10 mouse cellular contexts compared by ENCODE assay signal in the genomic region with DNA sequence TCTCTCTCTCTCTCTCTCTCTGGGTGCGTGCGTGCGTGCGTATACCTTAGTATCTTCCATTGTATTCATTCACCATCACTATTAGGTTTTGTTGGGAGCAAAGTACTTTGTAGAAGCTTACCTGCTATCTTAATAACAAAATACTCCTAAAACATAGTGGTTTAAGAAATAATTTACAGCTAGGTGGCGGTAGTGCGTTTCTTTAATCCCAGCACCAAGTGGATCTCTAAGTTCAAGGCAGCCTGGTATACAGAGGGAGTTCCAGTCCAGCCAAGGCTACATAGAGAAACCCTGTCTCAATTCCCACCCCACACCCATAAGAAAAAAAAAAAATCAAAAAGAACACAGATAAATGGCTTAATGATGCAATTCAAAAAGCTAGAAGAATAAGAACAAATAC. TPM values are rescaled to one million over a fixed set of nuclear protein-coding genes. Genes with fewer than 3 reads are reported as not detected.
DNase-seq lines count a peak whose midpoint lies in the region; ATAC-seq and TF ChIP-seq lines count a peak whose summit lies in the region.
"Had no signal": no experiment of that assay in that cellular context is flagged by ENCODE, and none has a peak within 500 bp of the region (broad histone marks: within the 10 kb centered on the region; RNA-seq: fewer than 3 reads in every experiment).

No protein-coding gene starts in this region.

- TF ChIP-seq CTCF in kidney, adult 2 months (conservative IDR thresholded peaks at IDR 0.05; ENCODE audit: insufficient read depth, insufficient read length, low read depth, low read length), result peak; percentile 42

- in situ Hi-C loops in ES-E14 (cut with MboI; ENCODE audit: low sequenced_read_pairs in 2 of 2, unreplicated experiment in 2 of 2), result no loop called here

- H3K4me3 ChIP-seq in kidney, adult 2 months (ENCODE audit: insufficient read depth, low read depth, low read length), result no peak overlapping the region
- H3K4me3 ChIP-seq in kidney, embryonic 15.5 days (replicated peaks), result no peak overlapping the region
- H3K4me3 ChIP-seq in ES-E14 (ENCODE audit: insufficient read depth in 1 of 2, low read depth in 1 of 2, low read length in 2 of 2, poor library complexity in 1 of 2, severe bottlenecking in 1 of 2), result no peak overlapping the region
- H3K4me3 ChIP-seq: embryonic facial prominence, embryonic 15.5 days; liver, embryonic 13.5 days had no signal

- TF ChIP-seq POLR2A in kidney, adult 2 months (IDR thresholded peaks at IDR 0.05; ENCODE audit: low read depth, low read length), result no peak

- peaks cover 8% of the 10 kb centered on the region; the same call in 1 of the 2 replicates for H3K4me1 ChIP-seq in kidney, adult 2 months (ENCODE audit: control insufficient read depth, insufficient read depth, low read length)
- no peaks in the 10 kb centered on the region for H3K4me1 ChIP-seq in kidney, embryonic 15.5 days
- H3K4me1 ChIP-seq in ES-E14 (ENCODE audit: control insufficient read depth in 2 of 2, insufficient read depth in 2 of 2, low read length in 2 of 2, poor library complexity in 1 of 2), result peaks cover 0 to 5% of the 10 kb centered on the region in 2 experiments; a peak in 1 of 4 replicates
- H3K4me1 ChIP-seq: embryonic facial prominence, embryonic 15.5 days; liver, embryonic 13.5 days had no signal

- H3K9me3 ChIP-seq in kidney, embryonic 15.5 days (replicated peaks), result no peaks in the 10 kb centered on the region
- H3K9me3 ChIP-seq in ES-E14 (ENCODE audit: control insufficient read depth, insufficient read depth, low read depth, low read length), result no peaks in the 10 kb centered on the region
- H3K9me3 ChIP-seq: embryonic facial prominence, embryonic 15.5 days; liver, embryonic 13.5 days had no signal

- no peaks in the 10 kb centered on the region; the same call in 1 of the 2 replicates for H3K36me3 ChIP-seq in kidney, adult 2 months (ENCODE audit: control insufficient read depth, insufficient read depth, low read length)
- H3K36me3 ChIP-seq in kidney, embryonic 15.5 days, result peaks cover 58% of the 10 kb centered on the region
- peaks cover 9% of the 10 kb centered on the region for H3K36me3 ChIP-seq in ES-E14 (ENCODE audit: control insufficient read depth, insufficient read depth, low read length, poor library complexity, severe bottlenecking)
- H3K36me3 ChIP-seq: liver, embryonic 13.5 days had no signal

- no peak for ATAC-seq in kidney, embryonic 15.5 days (replicated peaks; ENCODE audit: low FRiP score)
- ATAC-seq in erythroid progenitor cell, adult 5-6 weeks (replicated peaks; ENCODE audit: low FRiP score, poor library complexity, severe bottlenecking), result peak; percentile 74

- no peak overlapping the region for H3K9ac ChIP-seq in kidney, embryonic 15.5 days
- no peak overlapping the region for H3K9ac ChIP-seq in ES-E14 (ENCODE audit: insufficient read depth, low read depth, low read length, poor library complexity, severe bottlenecking)
- H3K9ac ChIP-seq: embryonic facial prominence, embryonic 15.5 days; liver, embryonic 13.5 days had no signal

- H3K27ac ChIP-seq in kidney, adult 2 months (ENCODE audit: insufficient read depth, low read depth, low read length), result no peak overlapping the region
- no peak overlapping the region for H3K27ac ChIP-seq in kidney, embryonic 15.5 days
- H3K27ac ChIP-seq in ES-E14 (ENCODE audit: insufficient read depth, low read depth, low read length, poor library complexity, severe bottlenecking), result no peak overlapping the region
- H3K27ac ChIP-seq: embryonic facial prominence, embryonic 15.5 days; liver, embryonic 13.5 days had no signal

- 79% methylated on average over 6 of the region's 6 CpGs for WGBS in kidney, adult 2 months
- WGBS in kidney, embryonic 15.5 days, result 86% methylated on average over 6 of the region's 6 CpGs

- H3K4me2 ChIP-seq in kidney, embryonic 15.5 days, result no peak overlapping the region
- H3K4me2 ChIP-seq: embryonic facial prominence, embryonic 15.5 days; liver, embryonic 13.5 days had no signal

- H3K27me3 ChIP-seq in kidney, adult 2 months (replicated peaks; ENCODE audit: control insufficient read depth, insufficient read depth, low read length), result no peaks in the 10 kb centered on the region
- no peaks in the 10 kb centered on the region for H3K27me3 ChIP-seq in kidney, embryonic 15.5 days
- H3K27me3 ChIP-seq: embryonic facial prominence, embryonic 15.5 days; liver, embryonic 13.5 days had no signal

- DNase-seq in kidney, adult 2 months, result peak; percentile 79
- DNase-seq in B cell, adult 2 months, result peak; percentile 50 to 54
- DNase-seq in ES-E14 (ENCODE audit: low read depth, low spot score), result no peak
- DNase-seq in retina, postnatal 1 day, result peak; percentile 64
- DNase-seq in neural tube, embryonic 10.5 days (ENCODE audit: extremely low spot score, low spot score), result no peak
- no peak for DNase-seq in layer of hippocampus, adult 9-11 months
- DNase-seq: liver, embryonic 13.5 days had no signal

TF ChIP-seq in ES-E14, 5 proteins besides CTCF, POLR2A, EP300 and RAD21:
- no peak for TF ChIP-seq HCFC1 (IDR thresholded peaks at IDR 0.05; ENCODE audit: borderline replicate concordance, insufficient read depth, low read length)
- no peak for TF ChIP-seq MAFK (IDR thresholded peaks at IDR 0.05; ENCODE audit: insufficient read depth, low read depth, low read length)
- TF ChIP-seq ZC3H11A (IDR thresholded peaks at IDR 0.05; ENCODE audit: borderline replicate concordance, low read depth, low read length), result peak; percentile 15; the same call in 1 of the 2 replicates

RNA-seq across cellular contexts. Expression of gene Tfcp2, which starts 13.9 kb away (rescaled TPM):
- 18.7 and 20.6 TPM in 2 replicates for polyA plus RNA-seq in kidney, adult 2 months (2012; rRNA removed)
- 38.1 and 38.2 TPM in 2 replicates for polyA plus RNA-seq in kidney, embryonic 15.5 days (2015; fragmentation: Nextera tagmentation; extraction: Ambion mirVana)
- 13.1 and 13.6 TPM in 2 replicates for total RNA-seq in ES-E14 (2012; rRNA removed)
- total RNA-seq in erythroid progenitor cell, adult 5-6 weeks (2015; ENCODE audit: low replicate concordance), result 5.0 and 17.7 TPM in 2 replicates
- total RNA-seq in erythroid progenitor cell, adult 5-6 weeks (2017; ENCODE audit: low replicate concordance), result 17.1 and 21.6 TPM in 2 replicates

RNA-seq across cellular contexts. Expression of gene Csrnp2, which starts 42.6 kb away (rescaled TPM):
- polyA plus RNA-seq in kidney, adult 2 months (2012; rRNA removed), result 2.6 and 2.7 TPM in 2 replicates
- 16.0 and 16.9 TPM in 2 replicates for polyA plus RNA-seq in kidney, embryonic 15.5 days (2015; fragmentation: Nextera tagmentation; extraction: Ambion mirVana)
- 8.1 and 14.6 TPM in 2 replicates for total RNA-seq in ES-E14 (2012; rRNA removed)
- not detected in 2 replicates for total RNA-seq in erythroid progenitor cell, adult 5-6 weeks (2015; ENCODE audit: low replicate concordance)
- 0.26 TPM in 1 of 2 replicates, not detected in the other for total RNA-seq in erythroid progenitor cell, adult 5-6 weeks (2017; ENCODE audit: low replicate concordance)

Comparison
In these comparisons a context has a peak if more than half of its experiments do, and no peak if none do; other contexts are left out.
1. DNase-seq: peak in kidney, adult 2 months (single experiment), B cell, adult 2 months (2 of 2) and retina, postnatal 1 day (single experiment); none in ES-E14 (single experiment), neural tube, embryonic 10.5 days (single experiment) and layer of hippocampus, adult 9-11 months (single experiment).